Mouse (Mus musculus): ENCODE results near the gene Zfp442. TPM values are rescaled to one million over a fixed set of nuclear protein-coding genes. Genes with fewer than 3 reads are reported as not detected.
"Not testable (repeated sequence)": the region's sequence is repeated elsewhere in the genome, so short reads cannot be mapped to it uniquely, and the experiment has no call there.

Gene Zfp442
- polyA plus RNA-seq (2014; fragmentation: Nextera tagmentation; extraction: Ambion mirVana) = 7.1 and 7.7 TPM in 2 replicates

DNA sequence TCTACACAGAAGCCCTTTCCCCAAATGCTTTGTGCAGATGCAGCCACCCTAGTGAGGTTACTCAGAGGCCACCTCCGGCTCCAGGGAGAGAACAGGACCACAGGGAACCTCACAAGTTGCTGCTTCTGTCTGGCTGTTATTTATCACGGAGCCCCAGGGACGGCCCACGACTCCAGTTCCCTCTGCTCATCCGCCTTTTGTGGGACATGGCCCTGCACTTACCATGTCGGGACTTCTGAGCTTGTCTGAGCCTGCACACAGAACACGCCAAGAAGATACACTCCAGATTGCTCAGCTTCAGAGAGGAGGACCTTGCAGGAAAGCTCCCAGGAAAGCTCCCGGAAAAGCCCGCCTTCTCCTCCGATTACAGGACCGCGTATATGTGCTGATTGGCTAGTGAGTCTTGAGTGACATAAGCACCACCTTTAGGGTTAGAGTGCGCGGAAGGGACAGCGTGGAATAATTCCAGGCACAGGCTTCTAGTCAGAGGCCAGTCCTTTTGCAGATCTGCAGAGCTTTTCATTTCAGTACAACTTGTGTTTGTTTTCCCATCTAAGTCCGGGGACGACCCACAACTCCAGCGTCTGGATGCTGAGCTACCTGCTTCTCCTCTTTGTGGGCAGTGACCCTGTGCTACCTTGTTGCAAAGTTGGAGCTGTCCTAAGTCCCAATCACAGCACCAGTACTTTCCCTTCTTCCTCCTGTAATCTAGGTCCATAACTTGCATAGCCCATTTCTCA, at the start of gene Zfp442:
Zfp442 (minus strand) TSS at position 307 of the 740 bp plus-strand sequence.
- H3K9me3 ChIP-seq (ENCODE audit: control insufficient read depth, low read length); H3K27me3 ChIP-seq (replicated peaks; ENCODE audit: control insufficient read depth, insufficient read depth, low read length); H3K36me3 ChIP-seq (ENCODE audit: control insufficient read depth, insufficient read depth, low read length); H3K4me1 ChIP-seq (replicated peaks; ENCODE audit: control insufficient read depth, insufficient read depth, low read length): not testable (repeated sequence)
- ATAC-seq (replicated peaks; ENCODE audit: low FRiP score, low TSS enrichment, low read depth) = peak; percentile 99
- peak within 1 kb of the TSS; percentile 67 for H3K27ac ChIP-seq (ENCODE audit: low read depth)
- peak within 1 kb of the TSS; percentile 50 for H3K4me2 ChIP-seq (ENCODE audit: low read length)
- H3K9ac ChIP-seq (ENCODE audit: low read length) = peak within 1 kb of the TSS; percentile 43; the same call in 1 of the 2 replicates
- peak; percentile 78 for DNase-seq (ENCODE audit: low spot score)
- peak within 1 kb of the TSS; percentile 36 for H3K4me3 ChIP-seq (ENCODE audit: low read depth, low read length)
- WGBS = under 1% methylated on average over 18 of the region's 18 CpGs

DNA sequence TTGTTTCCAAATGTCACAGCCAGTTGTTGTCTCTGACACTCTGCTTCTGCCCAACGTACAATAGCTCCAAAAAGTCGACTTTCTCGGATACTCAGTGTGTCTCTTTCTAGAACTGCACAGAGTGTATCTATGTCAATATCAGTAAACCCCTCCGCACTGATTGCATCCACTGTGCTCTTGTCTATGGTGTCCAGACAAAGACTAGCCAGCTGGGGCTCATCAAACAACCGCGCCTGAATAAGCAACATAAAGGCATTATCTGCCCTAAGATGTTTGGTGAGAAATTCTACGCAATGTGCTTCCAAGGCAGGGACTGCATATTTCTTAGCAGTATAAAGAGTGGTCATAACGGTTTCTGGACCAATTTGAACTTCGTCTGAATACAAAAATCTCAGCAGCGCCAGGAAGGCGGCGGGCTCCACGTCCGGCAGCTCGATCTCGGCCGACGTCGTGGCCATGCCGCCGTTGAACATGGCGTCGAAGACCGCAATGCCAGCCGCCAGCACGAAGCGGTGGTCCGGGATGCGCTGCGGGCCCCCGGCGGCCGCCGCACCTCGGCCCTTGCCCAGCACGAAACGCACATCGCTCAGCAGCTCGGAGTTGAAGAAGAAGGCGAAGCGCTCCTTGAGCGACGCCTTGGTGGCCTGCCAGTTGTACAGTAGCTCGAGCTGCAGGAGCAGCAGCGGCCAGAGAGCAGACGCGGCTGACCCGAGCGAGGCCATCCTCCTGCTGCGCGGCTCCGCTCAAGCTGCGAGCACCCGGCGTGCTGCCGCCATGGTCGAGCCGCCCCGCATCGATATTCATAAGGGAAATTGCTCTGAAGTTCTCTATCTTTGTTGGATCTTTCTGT, 49.1 kb upstream of the Zfp442 start:
- peak overlapping the region; percentile 42 for H3K4me2 ChIP-seq (ENCODE audit: low read length)
- not testable (repeated sequence) for H3K9me3 ChIP-seq (ENCODE audit: control insufficient read depth, low read length); H3K4me3 ChIP-seq (ENCODE audit: low read depth, low read length); H3K36me3 ChIP-seq (ENCODE audit: control insufficient read depth, insufficient read depth, low read length); H3K27me3 ChIP-seq (replicated peaks; ENCODE audit: control insufficient read depth, insufficient read depth, low read length); H3K27ac ChIP-seq (ENCODE audit: low read depth); H3K9ac ChIP-seq (ENCODE audit: low read length); H3K4me1 ChIP-seq (replicated peaks; ENCODE audit: control insufficient read depth, insufficient read depth, low read length)
- 40% methylated on average over 60 of the region's 60 CpGs for WGBS
- DNase-seq (ENCODE audit: low spot score) = peak; percentile 51
- ATAC-seq (replicated peaks; ENCODE audit: low FRiP score, low TSS enrichment, low read depth) = 0 out of 2 replicates have a peak, but pooled peaks have one; percentile 27

DNA sequence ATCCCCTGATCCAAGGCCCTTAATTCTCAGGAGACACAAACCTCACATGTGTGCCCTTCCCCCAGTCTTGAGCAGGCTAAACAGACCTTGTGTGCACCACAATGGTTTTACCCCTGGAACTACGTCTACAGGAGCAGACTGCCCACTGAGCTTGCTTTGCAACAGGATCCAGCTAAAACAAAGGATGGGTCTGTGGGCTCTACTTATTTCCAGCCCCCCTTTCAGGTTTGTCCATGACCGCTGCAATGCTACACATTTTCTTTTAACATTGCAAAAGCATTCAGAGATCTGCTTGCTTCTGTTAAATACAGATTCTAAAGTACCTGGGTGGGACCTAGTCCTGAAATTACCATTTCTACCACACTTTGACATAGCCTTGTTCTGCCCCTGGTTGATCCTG, 41.7 kb upstream of the Zfp442 start:
- DNase-seq (ENCODE audit: low spot score) (no peak), ATAC-seq (replicated peaks; ENCODE audit: low FRiP score, low TSS enrichment, low read depth) (no peak)
- Histone ChIP-seq H3K4me3 (ENCODE audit: low read depth, low read length) (no peak overlapping the region), H3K27me3 (replicated peaks; ENCODE audit: control insufficient read depth, insufficient read depth, low read length) (no peaks in the 10 kb centered on the region), H3K27ac (ENCODE audit: low read depth) (no peak overlapping the region), H3K36me3 (ENCODE audit: control insufficient read depth, insufficient read depth, low read length) (no peaks in the 10 kb centered on the region), H3K4me2 (ENCODE audit: low read length) (no peak overlapping the region), H3K4me1 (replicated peaks; ENCODE audit: control insufficient read depth, insufficient read depth, low read length) (no peaks in the 10 kb centered on the region), H3K9me3 (ENCODE audit: control insufficient read depth, low read length) (no peaks in the 10 kb centered on the region), H3K9ac (ENCODE audit: low read length) (no peak overlapping the region)
- WGBS = 86% methylated on average over 2 of the region's 2 CpGs

DNA sequence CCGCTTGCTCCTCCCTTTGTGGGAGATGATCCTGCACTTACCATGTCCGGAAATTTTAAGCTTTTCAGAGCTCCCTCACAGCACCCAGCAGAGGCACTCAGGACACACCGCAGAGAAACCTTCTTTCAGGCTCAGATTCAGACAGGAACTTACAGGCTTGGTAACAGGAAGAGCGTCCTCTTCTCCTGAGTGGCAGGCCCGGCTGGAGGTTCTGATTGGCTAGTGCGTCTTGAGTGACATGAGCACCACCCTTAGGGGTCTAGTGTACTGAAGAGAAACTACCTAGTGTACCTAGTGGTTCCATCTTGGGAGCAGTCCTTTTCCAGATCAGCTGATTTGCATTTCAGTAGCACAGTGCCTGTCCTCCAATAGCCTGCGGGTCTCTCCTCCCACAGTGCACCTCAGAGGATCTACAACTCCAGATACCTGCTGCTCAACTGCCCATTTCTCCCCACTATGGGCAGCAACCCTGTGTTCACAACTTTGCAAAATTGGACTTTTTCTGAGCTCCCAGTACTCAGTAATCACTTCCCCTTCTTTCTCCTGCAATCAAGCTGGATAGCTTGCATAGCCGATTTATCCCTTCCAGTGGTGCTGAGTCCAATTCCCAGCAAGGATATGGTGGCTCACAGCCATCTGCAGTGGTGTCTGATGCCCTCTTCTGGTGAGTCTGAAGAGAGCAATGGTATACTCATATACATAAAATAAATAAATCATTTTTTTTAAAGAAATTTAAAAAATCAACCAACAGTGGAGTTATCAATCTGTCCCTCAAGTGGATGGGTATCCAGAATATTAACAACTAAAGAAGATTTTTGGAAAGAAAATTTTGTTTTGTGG, 33.9 kb upstream of the Zfp442 start, which contains the start of gene Zfp345:
Zfp345 (minus strand) TSS at position 153 of the 840 bp plus-strand sequence.
- not testable (repeated sequence) for DNase-seq (ENCODE audit: low spot score); H3K27ac ChIP-seq (ENCODE audit: low read depth); H3K4me3 ChIP-seq (ENCODE audit: low read depth, low read length); H3K9me3 ChIP-seq (ENCODE audit: control insufficient read depth, low read length); ATAC-seq (replicated peaks; ENCODE audit: low FRiP score, low TSS enrichment, low read depth); H3K27me3 ChIP-seq (replicated peaks; ENCODE audit: control insufficient read depth, insufficient read depth, low read length); H3K9ac ChIP-seq (ENCODE audit: low read length); H3K4me2 ChIP-seq (ENCODE audit: low read length); H3K4me1 ChIP-seq (replicated peaks; ENCODE audit: control insufficient read depth, insufficient read depth, low read length); H3K36me3 ChIP-seq (ENCODE audit: control insufficient read depth, insufficient read depth, low read length)
- 72% methylated on average over 8 of the region's 8 CpGs for whole genome bisulfite sequencing

- H3K4me2 ChIP-seq (ENCODE audit: low read length); H3K4me3 ChIP-seq (ENCODE audit: low read depth, low read length); H3K9me3 ChIP-seq (ENCODE audit: control insufficient read depth, low read length); H3K4me1 ChIP-seq (replicated peaks; ENCODE audit: control insufficient read depth, insufficient read depth, low read length); H3K27me3 ChIP-seq (replicated peaks; ENCODE audit: control insufficient read depth, insufficient read depth, low read length); H3K9ac ChIP-seq (ENCODE audit: low read length); ATAC-seq (replicated peaks; ENCODE audit: low FRiP score, low TSS enrichment, low read depth); H3K27ac ChIP-seq (ENCODE audit: low read depth); H3K36me3 ChIP-seq (ENCODE audit: control insufficient read depth, insufficient read depth, low read length); DNase-seq (ENCODE audit: low spot score): not testable (repeated sequence)
- 84% methylated on average over 1 of the region's 1 CpGs for WGBS
Observed at GRCm38 (mm10) chr2:150439084-150439483, 12.2 kb downstream of the Zfp442 start.

- H3K9me3 ChIP-seq (ENCODE audit: control insufficient read depth, low read length) = peaks cover 15% of the 10 kb centered on the region; the same call in 1 of the 2 replicates
- not testable (repeated sequence) for H3K27ac ChIP-seq (ENCODE audit: low read depth); ATAC-seq (replicated peaks; ENCODE audit: low FRiP score, low TSS enrichment, low read depth); H3K36me3 ChIP-seq (ENCODE audit: control insufficient read depth, insufficient read depth, low read length); H3K27me3 ChIP-seq (replicated peaks; ENCODE audit: control insufficient read depth, insufficient read depth, low read length); H3K4me2 ChIP-seq (ENCODE audit: low read length); DNase-seq (ENCODE audit: low spot score); H3K9ac ChIP-seq (ENCODE audit: low read length); H3K4me1 ChIP-seq (replicated peaks; ENCODE audit: control insufficient read depth, insufficient read depth, low read length); H3K4me3 ChIP-seq (ENCODE audit: low read depth, low read length)
- 90% methylated on average over 17 of the region's 17 CpGs for WGBS
Observed at GRCm38 (mm10) chr2:150412146-150412545, 39.1 kb downstream of the Zfp442 start.

GRCm38 (mm10) chr2:150390198-150390597, 61.1 kb downstream of the Zfp442 start:
- H3K4me2 ChIP-seq (ENCODE audit: low read length) = no peak overlapping the region
- whole genome bisulfite sequencing = 95% methylated on average over 1 of the region's 1 CpGs
- ATAC-seq (replicated peaks; ENCODE audit: low FRiP score, low TSS enrichment, low read depth) (no peak), DNase-seq (ENCODE audit: low spot score) (no peak)
- H3K9ac ChIP-seq (ENCODE audit: low read length) = no peak overlapping the region
- H3K4me1 ChIP-seq (replicated peaks; ENCODE audit: control insufficient read depth, insufficient read depth, low read length) = no peaks in the 10 kb centered on the region
- no peak overlapping the region for H3K4me3 ChIP-seq (ENCODE audit: low read depth, low read length)
- H3K9me3 ChIP-seq (ENCODE audit: control insufficient read depth, low read length) = no peaks in the 10 kb centered on the region
- no peak overlapping the region for H3K27ac ChIP-seq (ENCODE audit: low read depth)
- H3K27me3 ChIP-seq (replicated peaks; ENCODE audit: control insufficient read depth, insufficient read depth, low read length) = no peaks in the 10 kb centered on the region
- no peaks in the 10 kb centered on the region for H3K36me3 ChIP-seq (ENCODE audit: control insufficient read depth, insufficient read depth, low read length)

GRCm38 (mm10) chr2:150385553-150386106, 65.7 kb downstream of the Zfp442 start:
- WGBS = 91% methylated on average over 16 of the region's 19 CpGs
- DNase-seq (ENCODE audit: low spot score); H3K36me3 ChIP-seq (ENCODE audit: control insufficient read depth, insufficient read depth, low read length); H3K4me1 ChIP-seq (replicated peaks; ENCODE audit: control insufficient read depth, insufficient read depth, low read length); H3K4me2 ChIP-seq (ENCODE audit: low read length); ATAC-seq (replicated peaks; ENCODE audit: low FRiP score, low TSS enrichment, low read depth); H3K9me3 ChIP-seq (ENCODE audit: control insufficient read depth, low read length); H3K9ac ChIP-seq (ENCODE audit: low read length); H3K27ac ChIP-seq (ENCODE audit: low read depth); H3K27me3 ChIP-seq (replicated peaks; ENCODE audit: control insufficient read depth, insufficient read depth, low read length); H3K4me3 ChIP-seq (ENCODE audit: low read depth, low read length): not testable (repeated sequence)

Data from intestine, embryonic 14.5 days (tissue).